Mouse (Mus musculus) retina, postnatal 7 days (tissue): ENCODE measurements around the gene Reep3.
A peak's percentile ranks its signal among the peaks of the same experiment; 100 is the strongest.
"Not testable (repeated sequence)": the region's sequence is repeated elsewhere in the genome, so short reads cannot be mapped to it uniquely, and the experiment has no call there.

Experiments
- DNase-seq: peaks from one replicate; pipeline ENCODE4 v3.0.0-alpha.2; 2012; ENCODE audit warnings: low read depth, low spot score

The Reep3 gene

DNA sequence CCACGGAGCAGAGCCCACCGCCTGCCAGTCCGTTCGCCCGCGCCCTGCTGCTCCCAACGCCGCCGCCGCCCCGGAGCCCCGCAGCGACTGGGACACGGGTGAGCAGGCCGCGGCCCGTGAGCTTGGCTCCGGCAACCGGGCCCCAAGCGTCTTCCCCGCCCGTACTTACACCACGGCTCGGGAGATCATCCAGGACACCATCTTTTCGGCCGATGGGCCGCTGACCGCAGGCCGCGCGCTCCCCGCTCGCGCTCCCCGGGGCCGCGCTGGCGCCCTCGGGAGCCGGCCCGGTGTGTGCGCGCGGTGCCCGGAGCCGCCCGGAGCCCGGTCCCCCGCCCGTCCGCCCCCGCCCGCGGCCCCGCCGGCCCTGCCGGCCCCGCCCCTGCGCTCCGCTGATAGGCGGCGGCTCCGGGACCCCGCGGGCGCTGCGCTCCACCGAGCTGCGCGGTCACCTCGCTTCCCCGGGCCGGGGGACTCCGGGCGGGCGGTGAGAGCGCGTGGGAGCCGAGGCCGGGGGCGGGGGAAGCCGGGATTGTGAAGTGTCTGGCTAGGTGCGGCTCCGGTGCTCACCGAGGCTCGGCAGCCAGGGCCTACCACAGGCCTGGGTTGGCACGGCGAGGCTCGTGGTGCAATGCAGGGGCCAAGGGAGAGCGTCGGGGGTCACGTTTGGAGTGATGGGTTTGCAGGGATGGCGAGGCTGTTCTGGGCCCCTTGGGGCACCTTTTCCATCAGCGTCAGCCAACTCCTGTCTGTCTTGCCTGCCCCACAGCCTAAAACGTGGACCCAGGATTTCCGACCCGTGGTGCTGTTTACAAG lies at the start of gene Reep3:
Gene Reep3, minus strand, starts transcription at position 325 of the 816 bp plus-strand sequence.
- DNase-seq: peak; percentile 57

DNA sequence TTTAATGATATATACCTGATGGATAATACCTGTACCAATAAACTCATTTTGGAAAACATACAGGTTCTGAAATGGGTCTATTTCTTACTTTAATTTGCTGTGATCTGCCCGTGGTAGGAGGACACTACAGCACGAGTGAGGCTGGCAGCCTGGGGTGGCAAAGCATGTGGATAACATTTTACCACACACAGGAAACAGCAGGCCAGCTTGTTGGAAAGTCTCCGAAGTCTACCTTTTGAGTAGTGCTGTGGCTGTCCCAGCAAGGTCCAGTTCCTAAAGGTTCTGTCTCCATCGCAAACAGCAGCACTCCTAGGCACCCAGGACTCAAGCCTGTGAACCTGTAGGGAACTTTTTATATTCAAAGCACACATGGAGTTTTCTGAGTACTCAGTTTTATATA lies 48.9 kb upstream of the Reep3 start:
- DNase-seq: no peak

DNA sequence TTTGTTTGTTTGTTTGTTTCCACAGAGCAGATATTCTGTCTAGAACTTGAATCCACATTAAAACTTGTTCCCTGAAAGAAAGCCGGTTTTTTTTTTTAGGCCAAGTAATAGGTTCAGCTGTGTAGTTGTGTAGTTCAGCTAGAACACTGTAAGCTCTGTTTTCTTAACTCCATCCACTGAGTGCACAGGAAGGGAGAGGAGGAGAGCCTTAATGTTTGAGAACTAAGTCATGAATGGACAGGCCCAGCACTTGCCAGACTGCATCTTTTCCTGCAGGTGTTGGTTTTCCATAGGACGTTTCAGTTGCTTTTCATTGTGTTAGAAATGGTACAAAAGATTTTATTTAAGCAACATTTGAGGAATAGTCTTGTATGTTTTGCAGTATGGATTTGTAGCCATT lies 47.5 kb upstream of the Reep3 start:
- no peak for DNase-seq

DNA sequence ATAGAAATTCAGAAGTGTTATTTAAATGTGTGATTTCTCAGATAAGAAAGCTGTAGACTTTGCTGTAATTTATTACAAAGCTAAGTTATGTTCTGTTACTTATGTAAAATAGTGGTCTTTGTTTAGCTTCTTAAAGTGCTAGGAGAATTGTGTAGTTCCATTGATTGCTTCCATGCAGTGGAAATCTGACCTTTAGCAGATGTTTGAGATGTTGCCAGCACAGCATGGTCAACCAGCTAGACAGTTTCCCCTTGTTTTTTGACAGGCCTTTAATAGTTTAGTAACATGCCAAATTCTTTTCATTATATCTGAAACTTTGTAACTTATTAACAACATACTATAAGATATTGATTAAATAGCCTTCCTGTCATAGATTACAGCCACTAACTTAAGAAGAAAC lies 46.9 kb upstream of the Reep3 start:
- DNase-seq: no peak

DNA sequence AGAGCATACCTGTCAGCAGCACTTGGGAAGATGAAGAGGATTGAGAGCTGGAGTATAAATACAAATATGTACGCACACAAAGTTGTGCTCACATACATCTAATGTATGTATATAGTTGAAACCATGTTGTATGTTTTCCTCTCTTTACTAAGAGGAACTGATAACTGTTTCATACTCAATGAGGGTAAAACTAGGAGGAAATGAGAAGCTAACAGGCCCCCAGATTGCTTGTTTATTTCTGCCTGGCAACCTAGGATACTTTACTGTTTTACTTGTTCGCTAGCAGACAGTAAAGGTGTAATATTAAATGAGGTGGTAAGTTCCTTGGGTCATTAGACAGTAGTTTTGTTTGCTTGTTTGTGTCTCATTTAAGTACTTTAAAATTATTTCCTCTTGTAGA lies 40.7 kb upstream of the Reep3 start:
- no peak for DNase-seq

DNA sequence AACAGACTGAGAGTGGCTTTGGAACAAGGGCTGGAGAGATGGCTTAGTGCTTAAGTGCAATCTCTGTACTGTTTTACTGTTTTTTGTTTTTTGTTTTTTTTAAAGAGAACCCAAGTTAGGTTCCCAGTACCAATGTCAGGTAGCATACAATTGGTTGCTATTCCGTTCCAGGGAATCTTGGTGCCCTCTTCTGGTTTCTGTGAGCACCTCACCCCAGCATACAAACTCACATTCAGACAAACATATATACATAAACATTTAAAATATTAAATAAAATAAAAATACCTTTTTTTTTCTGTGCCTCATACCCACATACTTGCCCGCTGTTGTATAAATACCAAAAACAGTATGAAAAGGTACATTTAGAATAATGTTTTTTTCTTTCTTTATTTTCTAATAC lies 37.6 kb upstream of the Reep3 start:
- DNase-seq: no peak

DNA sequence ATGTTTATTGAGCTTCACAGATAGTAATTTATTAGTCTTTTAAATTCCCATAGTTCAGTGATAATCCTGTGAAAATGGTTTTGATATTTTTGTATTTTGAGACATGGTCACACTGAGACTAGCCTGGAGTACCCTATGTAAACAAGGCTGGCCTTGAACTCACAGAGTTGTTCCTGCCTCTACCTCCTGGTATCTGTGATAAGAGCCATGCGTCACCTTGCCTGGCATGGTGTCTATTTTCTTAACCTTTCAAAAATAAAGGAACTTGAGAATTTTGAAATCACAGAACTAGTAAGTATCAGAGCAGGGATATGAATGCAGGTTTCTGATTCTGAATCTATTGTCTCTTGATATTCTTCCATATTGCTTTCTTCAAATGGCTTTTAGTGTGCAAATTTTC lies 35.0 kb upstream of the Reep3 start:
- no peak for DNase-seq

DNA sequence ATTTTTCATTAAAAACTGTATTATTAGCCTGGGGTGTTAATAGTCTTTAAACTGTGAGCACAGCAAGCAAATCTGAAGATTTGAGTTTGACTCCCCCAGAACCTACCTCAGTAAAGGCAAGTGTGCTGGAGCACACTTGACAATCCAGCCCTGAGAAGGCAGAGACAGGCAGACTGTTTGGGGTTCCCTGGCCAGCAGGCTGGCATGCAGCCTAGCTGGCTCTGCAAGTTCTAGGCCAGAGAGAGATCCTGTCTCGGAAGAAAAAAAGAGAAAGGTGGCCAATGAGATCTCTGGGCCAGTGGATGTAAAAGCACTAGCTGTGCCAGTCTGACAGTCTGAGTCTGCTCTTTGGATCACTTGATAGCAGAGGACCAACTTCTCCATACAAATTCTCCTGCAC lies 32.8 kb upstream of the Reep3 start:
- no peak for DNase-seq

DNA sequence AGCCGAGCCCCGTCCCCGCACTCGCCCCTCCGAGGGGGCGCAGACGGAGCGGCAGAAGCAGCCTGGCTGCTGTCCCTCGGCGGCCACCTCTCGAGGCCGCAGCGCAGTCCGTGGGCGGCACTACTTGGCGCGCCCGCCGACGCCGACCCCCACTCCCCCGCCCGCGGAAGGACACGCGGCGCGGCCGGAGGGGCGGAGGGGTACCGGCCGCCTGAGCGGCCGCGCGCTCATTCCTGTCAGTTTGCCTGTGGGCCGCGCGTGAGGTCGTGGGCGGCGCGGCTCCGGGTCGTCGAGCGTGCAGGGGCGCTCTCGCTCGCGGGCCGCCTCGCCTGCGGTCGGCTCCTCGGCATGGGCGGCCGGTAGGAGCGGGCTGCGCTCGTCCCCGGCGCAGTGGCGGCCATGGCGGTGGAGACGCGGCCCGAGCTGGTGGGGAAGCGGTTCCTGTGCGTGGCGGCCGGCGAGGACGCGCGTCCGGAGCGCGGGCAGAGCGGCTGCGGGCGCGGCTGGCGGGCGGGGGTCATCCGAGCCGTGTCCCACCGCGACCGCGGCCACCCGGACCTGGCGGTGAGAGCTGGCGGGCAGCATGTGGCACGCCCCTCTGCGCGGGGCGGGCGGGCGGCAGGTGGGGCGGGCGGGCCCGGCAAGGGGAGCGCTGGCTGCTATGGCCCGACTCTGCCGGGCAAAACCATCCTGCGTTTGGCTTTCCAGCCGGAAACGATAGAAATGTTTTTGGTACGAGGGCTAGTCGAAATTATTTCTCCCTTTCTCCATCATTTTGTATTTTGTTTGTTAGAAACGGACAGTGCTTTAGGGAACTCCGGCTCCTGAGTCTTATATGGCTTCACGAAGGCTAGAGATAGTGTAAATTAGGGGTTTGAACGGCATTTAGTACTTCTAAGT lies 30.4 kb upstream of the Reep3 start:
- DNase-seq: peak; percentile 64

DNA sequence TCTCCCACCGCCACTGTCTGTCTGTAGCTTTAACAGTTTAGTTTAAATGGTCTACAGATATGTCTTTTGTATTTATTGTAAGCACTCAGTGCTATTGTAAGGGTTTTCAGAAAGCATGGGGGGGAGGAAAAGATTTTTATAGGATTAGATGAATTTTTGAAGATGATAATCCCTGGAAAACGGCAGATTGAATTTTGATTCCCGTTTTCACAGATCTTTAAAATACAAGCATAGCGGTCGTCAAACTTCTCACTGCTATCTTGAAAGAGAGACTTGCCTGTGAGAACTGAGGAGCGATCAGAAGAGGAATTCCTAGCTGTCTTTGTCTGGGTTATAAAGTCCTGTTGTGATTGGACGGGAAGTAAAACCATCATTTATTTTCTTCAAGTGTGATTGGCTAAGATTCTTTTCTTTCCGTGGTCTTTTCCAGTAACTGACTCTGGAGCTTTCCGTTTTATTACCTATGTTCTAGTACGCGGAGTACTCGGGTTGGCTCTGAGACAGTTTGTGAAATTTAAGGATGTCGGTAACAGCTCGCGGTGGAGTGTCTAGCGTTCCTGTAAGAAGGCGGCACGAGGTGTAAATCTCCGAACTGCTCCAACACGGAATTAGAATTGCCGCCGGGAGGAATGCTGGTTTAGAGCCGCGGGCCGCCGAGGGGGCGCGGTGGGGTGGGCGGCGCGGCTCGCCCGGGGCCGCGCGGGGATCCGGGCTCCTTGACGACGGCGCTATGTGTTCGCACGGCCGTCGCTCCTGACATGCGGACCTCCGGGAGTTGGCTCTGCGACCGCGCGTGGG lies 29.5 kb upstream of the Reep3 start:
- peak; percentile 27 for DNase-seq

DNA sequence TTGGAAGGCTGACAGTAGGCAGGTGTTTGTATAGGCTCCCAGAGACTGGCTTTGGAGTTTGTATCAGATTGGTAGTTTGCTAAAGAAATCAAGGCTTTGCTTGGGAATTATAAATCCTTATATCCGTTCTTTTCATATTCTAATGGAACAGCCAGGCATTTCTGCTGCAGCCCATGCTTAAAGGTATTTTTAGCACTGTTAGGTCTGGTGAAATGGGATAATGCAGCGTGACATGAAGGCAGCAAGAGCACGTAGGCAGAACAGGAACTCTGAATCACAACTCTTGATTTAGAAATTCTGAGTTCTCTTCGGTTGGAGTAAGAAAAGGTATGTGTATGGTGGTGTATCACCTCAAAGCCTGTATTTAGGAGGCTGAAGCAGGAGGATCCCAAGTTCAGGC lies 27.4 kb upstream of the Reep3 start:
- no peak for DNase-seq

DNA sequence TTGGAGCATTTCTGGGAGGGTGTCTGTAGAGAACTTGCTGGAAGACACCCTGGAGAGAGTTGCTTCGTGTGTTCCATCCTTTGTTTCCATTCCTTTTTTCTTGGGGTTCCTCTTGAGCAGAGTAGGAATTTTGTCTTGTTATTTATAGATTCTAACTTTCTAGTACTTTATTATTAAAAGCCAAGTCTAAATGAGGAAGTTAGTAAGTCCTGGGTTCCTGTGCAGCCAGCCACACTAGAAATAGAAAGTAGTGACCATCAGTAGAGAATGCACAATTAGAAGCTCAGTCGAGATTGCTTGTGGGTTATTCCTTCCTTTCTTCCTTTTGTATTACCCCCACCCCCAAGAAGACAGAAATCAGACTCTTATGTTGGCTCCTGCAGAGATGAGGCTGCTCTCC lies 27.0 kb upstream of the Reep3 start:
- DNase-seq: no peak

DNA sequence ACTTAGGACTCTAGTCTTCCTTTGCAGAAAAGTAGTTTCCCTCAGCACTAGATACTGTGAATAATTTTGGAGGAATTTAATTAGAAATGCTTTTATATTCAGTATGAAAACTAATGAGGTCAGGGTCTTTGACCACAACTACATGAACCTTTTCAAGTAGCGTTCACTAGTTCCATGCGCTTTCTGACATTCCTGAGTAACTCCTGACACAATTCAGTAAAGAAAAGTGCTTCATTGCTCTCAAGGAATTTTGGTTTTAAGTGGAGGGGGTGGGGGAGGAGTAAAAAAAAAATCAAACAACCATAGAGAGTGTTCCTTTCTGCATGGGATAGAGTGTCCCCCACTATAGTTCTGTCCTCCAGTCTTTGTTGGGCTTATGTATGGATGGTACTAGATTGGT lies 23.9 kb upstream of the Reep3 start:
- DNase-seq: no peak

DNA sequence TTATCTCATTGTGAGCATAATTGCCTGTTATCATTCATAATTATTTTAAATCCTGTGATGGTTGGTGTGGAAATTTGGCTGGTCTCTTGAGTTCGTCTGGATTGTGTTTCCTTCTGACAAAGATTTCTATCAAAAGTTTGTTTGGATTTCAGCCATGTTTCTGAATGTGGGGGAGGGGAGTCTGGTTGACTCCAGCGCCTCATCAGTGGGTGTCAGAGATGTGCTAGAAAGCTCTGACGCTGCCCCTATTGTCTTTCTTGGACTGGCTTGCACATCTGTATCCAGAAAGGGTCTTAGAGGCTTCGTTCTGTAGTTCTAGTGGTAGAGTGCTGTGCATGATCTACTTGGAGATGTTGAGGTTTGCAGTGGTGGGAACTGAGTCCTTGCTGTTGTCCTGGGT lies 23.4 kb upstream of the Reep3 start:
- DNase-seq: no peak

DNA sequence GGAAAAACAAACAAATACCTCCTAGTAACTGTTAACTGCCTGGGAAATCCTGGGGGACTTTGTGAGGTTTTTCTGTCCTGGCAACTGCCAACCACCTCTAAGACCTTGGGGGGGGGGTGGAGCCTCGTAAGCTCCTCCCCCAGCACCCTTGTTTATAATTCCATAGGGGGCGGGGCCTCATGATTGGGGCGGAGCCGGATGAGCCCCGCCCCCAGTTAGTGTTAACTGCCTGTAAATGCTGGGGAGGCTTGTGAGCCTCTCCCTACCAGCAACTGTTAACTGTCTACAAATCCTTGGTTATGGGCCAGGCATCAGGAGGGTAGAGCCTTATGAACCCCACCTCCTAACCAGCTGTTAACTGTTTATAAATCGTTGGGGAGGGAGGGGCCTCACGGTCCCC lies 22.5 kb upstream of the Reep3 start:
- no peak for DNase-seq

DNA sequence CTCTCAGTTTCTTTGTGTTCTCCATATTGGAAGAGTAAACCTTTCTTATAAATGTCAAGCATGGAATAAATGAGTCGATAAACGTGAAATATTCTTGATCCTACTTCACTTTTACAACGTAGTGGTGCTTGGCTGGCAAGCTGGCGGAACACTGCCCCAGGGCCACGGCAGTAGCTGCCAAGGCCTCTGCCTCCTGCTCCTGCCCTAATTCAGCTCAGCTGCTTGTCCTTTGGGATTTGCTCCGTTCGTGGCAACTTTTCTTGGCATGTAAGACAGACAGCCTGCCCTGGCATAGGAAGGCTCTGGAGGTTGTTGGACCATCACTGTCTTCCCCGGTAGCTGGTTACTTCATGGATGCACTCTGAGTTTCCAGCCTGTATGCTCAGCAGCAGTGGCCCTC lies 19.5 kb upstream of the Reep3 start:
- DNase-seq: no peak

DNA sequence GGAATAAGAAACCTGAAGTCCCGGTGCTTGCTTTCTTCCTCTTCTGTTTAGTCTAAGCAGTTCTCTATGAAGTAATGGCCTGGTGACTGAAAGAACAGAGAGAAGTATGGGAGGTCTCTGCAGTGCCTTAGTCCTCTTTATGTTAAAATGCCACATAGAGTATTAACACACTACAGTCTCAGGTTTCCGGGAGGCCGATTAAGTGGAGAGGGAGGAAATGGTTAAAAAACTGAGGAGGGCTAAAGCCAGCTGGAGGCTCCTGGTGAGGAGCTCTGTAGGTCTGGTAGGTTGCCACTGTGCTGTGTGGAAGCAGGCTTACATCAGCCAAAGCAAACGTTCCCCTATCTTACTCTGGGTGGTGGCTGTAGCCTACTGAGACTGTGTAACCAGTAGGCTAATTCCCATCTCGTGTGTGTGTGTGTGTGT lies 18.9 kb upstream of the Reep3 start:
- DNase-seq: no peak

DNA sequence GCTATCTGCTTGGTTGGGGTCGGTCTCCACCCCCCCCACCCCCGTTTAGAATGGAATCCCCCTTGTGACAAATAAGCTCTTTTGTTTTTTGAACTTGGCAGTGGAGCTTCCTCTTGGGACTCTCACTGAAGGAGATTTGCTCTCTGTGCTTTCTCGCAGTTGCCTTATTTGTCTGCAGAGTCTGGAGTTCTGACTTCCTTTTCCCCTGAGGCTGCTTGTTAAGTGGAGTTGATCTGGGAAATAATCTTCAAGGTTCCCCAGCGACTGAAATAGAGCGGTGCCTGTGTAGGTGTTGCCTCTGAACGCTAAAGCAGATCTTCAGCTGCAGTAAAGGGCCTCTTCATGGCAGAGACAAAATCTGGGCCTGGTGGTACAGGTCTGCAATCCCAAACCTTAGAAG lies 18.4 kb upstream of the Reep3 start:
- DNase-seq: no peak

DNA sequence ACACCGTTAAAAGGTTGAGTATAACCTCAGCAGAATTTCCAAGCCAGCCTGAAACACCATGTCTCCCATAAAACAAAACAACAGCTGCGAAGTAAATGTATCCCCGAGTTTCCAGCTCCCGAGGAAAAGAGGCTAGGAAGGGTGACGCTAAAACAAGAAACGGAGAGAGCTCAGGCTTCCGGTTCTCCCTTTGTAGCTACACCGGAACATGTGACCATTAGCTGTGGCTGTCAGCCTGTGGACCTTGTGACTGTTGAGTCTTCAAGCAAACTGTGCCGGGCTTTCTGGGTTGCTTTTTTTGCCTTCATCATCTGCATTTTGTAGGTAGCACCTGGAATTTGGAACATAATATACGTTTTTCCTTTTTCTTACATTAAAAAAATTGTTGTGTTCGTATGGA lies 17.1 kb upstream of the Reep3 start:
- DNase-seq: no peak

DNA sequence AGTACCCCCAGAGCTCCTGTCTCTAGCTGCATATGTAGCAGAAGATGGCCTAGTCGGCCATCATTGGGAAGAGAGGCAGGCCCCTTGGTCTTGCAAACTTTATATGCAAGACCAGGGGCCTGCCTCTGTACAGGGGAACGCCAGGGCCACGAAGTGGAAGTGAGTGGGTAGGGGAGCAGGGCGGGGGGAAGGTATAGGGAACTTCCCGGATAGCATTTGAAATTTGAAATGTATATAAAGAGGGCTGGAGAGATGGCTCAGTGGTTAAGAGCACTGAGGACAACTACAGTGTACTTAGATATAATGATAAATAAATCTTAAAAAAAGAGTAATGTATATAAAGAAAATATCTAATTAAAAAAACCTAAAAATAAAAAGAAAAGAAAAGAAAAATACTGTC lies 16.2 kb upstream of the Reep3 start:
- not testable (repeated sequence) for DNase-seq

DNA sequence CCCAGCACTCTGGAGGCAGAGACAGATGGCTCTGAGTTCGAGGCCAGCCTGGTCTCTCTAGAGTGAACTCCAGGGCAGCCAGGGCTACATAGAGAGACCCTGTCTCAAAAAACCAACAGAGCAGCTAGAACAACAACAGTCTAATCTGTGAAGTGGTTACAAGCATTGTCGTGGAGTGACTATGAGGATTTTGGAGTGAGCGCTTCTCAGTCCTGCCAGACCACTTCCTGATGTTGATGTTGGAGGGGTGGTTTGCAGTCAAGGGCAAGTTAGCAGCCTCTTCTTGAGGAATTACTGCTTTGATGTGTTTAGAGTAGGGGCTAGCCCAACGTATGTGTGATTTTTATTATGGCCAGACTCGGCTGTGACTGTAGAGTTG lies 15.0 kb upstream of the Reep3 start:
- DNase-seq: no peak
